Mouse (Mus musculus): ENCODE data around the gene Acsl6. TPM values are rescaled to one million over a fixed set of nuclear protein-coding genes. Genes with fewer than 3 reads are reported as not detected.
A peak's percentile ranks its signal among the peaks of the same experiment; 100 is the strongest.
"Not testable (repeated sequence)": the region's sequence is repeated elsewhere in the genome, so short reads cannot be mapped to it uniquely, and the experiment has no call there.

The Acsl6 gene
- polyA plus RNA-seq, 1 experiment from 2014 or later: 0.75 TPM

DNA sequence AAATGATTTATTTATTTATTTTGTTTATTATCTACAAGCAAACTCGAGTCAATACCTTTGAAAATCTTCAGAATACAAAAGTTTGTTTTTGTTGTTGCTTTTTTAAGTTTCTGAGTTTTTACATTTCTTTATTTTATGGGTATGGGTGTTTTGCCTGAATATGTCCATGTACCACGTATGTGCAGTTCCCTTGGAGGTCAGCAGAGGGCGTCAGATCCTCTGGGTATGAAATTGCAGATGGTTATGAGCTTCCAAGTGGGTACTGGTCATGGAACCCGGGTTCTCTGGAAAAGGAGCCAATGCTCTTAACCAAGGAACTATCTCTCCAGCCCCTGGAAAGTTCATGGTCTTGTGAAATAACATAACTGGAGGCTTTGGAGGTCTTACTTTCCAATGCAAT, 53.1 kb downstream of the Acsl6 start:
- H3K4me3 ChIP-seq (replicated peaks; ENCODE audit: low read depth, low read length): no peak overlapping the region
- no peak overlapping the region for H3K9ac ChIP-seq (ENCODE audit: low read depth, low read length)
- DNase-seq (ENCODE audit: low spot score): no peak

DNA sequence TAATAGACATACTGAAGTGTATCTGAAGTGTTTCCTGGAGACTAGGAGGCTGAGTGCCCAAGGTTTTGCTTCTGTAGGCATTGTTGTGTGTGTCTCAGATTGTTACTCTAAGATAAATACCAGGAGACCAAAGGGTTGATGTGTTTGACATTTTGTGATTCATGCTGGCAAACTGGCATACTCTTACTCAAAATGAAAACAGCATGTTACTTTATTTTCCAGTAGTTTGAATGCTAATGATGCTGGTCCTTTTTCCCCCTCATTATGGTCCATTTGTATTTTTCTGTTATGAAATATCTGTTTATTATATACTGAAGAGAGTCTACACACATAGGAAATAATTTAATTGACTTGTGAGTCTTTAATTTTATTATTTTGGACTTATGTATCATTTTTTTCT, 69.0 kb downstream of the Acsl6 start:
- no peaks in the 10 kb centered on the region for H3K9me3 ChIP-seq (replicated peaks; ENCODE audit: low read length)
- H3K4me1 ChIP-seq (replicated peaks; ENCODE audit: insufficient read depth, low read length): no peaks in the 10 kb centered on the region
- ATAC-seq (replicated peaks; ENCODE audit: low FRiP score, low read depth) (no peak), DNase-seq (ENCODE audit: low spot score) (no peak)
- no peak for TF ChIP-seq CTCF (IDR thresholded peaks at IDR 0.05; ENCODE audit: low read depth)
- no peak overlapping the region for H3K9ac ChIP-seq (ENCODE audit: low read depth, low read length)
- H3K4me2 ChIP-seq (ENCODE audit: low read length): no peak overlapping the region
- no peak overlapping the region for H3K27ac ChIP-seq
- no peaks in the 10 kb centered on the region for H3K27me3 ChIP-seq (ENCODE audit: insufficient read depth, low read length)
- H3K36me3 ChIP-seq (ENCODE audit: insufficient read depth, low read length): no peaks in the 10 kb centered on the region
- no peak overlapping the region for H3K4me3 ChIP-seq (replicated peaks; ENCODE audit: low read depth, low read length)

More for the DNA sequence above, 53.1 kb downstream of the Acsl6 start:
- 63% methylated on average over 4 of the region's 4 CpGs for WGBS
- no peak overlapping the region for H3K27ac ChIP-seq
- ATAC-seq (replicated peaks; ENCODE audit: low FRiP score, low read depth): no peak
- H3K36me3 ChIP-seq (ENCODE audit: insufficient read depth, low read length): no peaks in the 10 kb centered on the region
- H3K27me3 ChIP-seq (ENCODE audit: insufficient read depth, low read length): no peaks in the 10 kb centered on the region
- H3K4me1 ChIP-seq (replicated peaks; ENCODE audit: insufficient read depth, low read length): no peaks in the 10 kb centered on the region
- peak; percentile 46; the same call in 1 of the 2 replicates for TF ChIP-seq CTCF (IDR thresholded peaks at IDR 0.05; ENCODE audit: low read depth)
- H3K9me3 ChIP-seq (replicated peaks; ENCODE audit: low read length): no peaks in the 10 kb centered on the region
- no peak overlapping the region for H3K4me2 ChIP-seq (ENCODE audit: low read length)

DNA sequence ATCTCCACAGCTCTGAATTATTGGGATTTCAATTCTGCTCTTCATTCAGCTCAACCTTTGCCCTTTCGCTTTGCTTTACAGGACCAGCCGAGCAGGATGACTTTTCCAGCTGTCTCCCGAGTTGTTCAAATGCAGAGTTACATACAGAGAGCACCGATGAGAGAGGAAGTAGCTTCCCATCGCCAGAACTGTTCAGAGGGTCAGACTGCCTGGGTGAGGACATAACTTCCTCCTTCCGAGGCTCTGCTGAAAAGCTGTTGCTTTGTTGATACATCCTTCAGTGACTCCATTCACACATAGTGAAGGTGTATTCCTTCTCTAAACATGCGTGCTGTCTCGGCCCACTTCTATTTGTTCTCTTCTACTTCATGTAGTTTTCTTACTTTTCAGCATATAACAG, 86.8 kb downstream of the Acsl6 start:
- Histone ChIP-seq H3K27me3 (ENCODE audit: insufficient read depth, low read length) (no peaks in the 10 kb centered on the region), H3K36me3 (ENCODE audit: insufficient read depth, low read length) (no peaks in the 10 kb centered on the region), H3K4me3 (replicated peaks; ENCODE audit: low read depth, low read length) (no peak overlapping the region), H3K4me2 (ENCODE audit: low read length) (no peak overlapping the region), H3K9me3 (replicated peaks; ENCODE audit: low read length) (no peaks in the 10 kb centered on the region), H3K4me1 (replicated peaks; ENCODE audit: insufficient read depth, low read length) (no peaks in the 10 kb centered on the region), H3K9ac (ENCODE audit: low read depth, low read length) (no peak overlapping the region), H3K27ac (no peak overlapping the region)
- ATAC-seq (replicated peaks; ENCODE audit: low FRiP score, low read depth): no peak
- no peak for TF ChIP-seq CTCF (IDR thresholded peaks at IDR 0.05; ENCODE audit: low read depth)
- no peak for DNase-seq (ENCODE audit: low spot score)
- 52% methylated on average over 8 of the region's 8 CpGs for WGBS

DNA sequence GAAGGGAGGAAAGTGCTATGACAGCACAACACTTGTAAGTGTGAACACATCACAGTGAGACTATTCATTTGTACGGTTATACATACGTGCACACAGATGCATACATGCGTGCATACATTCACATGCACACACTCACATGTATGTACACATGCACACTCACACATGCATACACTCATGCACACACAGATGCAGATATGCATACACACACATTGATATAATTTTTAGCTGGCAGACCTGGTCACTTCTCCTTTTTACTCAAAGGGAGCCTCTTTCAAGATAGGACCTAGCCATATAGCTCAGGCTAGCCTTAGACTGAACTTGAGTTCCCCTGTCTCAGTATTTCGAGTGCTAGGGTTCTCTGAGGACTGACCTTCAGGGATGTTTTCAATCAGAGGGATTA, 87.7 kb downstream of the Acsl6 start:
- no peaks in the 10 kb centered on the region for H3K4me1 ChIP-seq (replicated peaks; ENCODE audit: insufficient read depth, low read length)
- TF ChIP-seq CTCF (IDR thresholded peaks at IDR 0.05; ENCODE audit: low read depth): no peak
- DNase-seq (ENCODE audit: low spot score): no peak
- no peak overlapping the region for H3K27ac ChIP-seq
- no peak for ATAC-seq (replicated peaks; ENCODE audit: low FRiP score, low read depth)
- no peak overlapping the region for H3K4me3 ChIP-seq (replicated peaks; ENCODE audit: low read depth, low read length)
- no peaks in the 10 kb centered on the region for H3K9me3 ChIP-seq (replicated peaks; ENCODE audit: low read length)
- no peaks in the 10 kb centered on the region for H3K27me3 ChIP-seq (ENCODE audit: insufficient read depth, low read length)
- no peak overlapping the region for H3K9ac ChIP-seq (ENCODE audit: low read depth, low read length)
- no peak overlapping the region for H3K4me2 ChIP-seq (ENCODE audit: low read length)
- 87% methylated on average over 4 of the region's 4 CpGs for WGBS
- no peaks in the 10 kb centered on the region for H3K36me3 ChIP-seq (ENCODE audit: insufficient read depth, low read length)

DNA sequence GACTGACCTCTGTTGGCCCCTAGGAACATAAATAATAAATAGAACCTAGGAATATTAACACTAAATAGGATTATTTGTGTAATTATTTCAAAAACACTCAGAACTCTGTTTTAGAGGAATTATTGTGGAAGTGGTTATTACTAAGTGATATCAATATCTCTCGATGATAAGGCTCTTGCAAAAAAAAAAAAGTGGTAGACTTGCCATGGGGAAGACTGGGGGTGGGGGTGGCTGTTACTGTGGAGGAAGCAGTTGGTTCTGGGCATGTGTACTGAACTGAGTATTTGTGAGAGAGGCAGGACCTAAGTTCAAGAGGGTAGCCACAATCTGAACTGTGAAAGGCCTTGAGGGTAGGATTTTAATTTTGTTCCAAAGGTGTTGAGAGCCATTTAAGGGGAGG, 93.1 kb downstream of the Acsl6 start:
- Histone ChIP-seq H3K36me3 (ENCODE audit: insufficient read depth, low read length) (no peaks in the 10 kb centered on the region), H3K9ac (ENCODE audit: low read depth, low read length) (no peak overlapping the region), H3K9me3 (replicated peaks; ENCODE audit: low read length) (no peaks in the 10 kb centered on the region), H3K27ac (no peak overlapping the region), H3K4me3 (replicated peaks; ENCODE audit: low read depth, low read length) (no peak overlapping the region), H3K4me1 (replicated peaks; ENCODE audit: insufficient read depth, low read length) (no peaks in the 10 kb centered on the region), H3K27me3 (ENCODE audit: insufficient read depth, low read length) (no peaks in the 10 kb centered on the region), H3K4me2 (ENCODE audit: low read length) (no peak overlapping the region)
- ATAC-seq (replicated peaks; ENCODE audit: low FRiP score, low read depth): no peak
- 88% methylated on average over 1 of the region's 1 CpGs for WGBS
- no peak for DNase-seq (ENCODE audit: low spot score)
- TF ChIP-seq CTCF (IDR thresholded peaks at IDR 0.05; ENCODE audit: low read depth): no peak

GRCm38 (mm10) chr11:54398058-54398457, 94.5 kb downstream of the Acsl6 start:
- 75% methylated on average over 4 of the region's 4 CpGs for WGBS
- DNase-seq (ENCODE audit: low spot score): no peak
- TF ChIP-seq CTCF (IDR thresholded peaks at IDR 0.05; ENCODE audit: low read depth): no peak
- no peak overlapping the region for H3K4me3 ChIP-seq (replicated peaks; ENCODE audit: low read depth, low read length)
- H3K27me3 ChIP-seq (ENCODE audit: insufficient read depth, low read length): no peaks in the 10 kb centered on the region
- H3K4me1 ChIP-seq (replicated peaks; ENCODE audit: insufficient read depth, low read length): no peaks in the 10 kb centered on the region
- H3K9ac ChIP-seq (ENCODE audit: low read depth, low read length): no peak overlapping the region
- H3K27ac ChIP-seq: no peak overlapping the region
- ATAC-seq (replicated peaks; ENCODE audit: low FRiP score, low read depth): no peak
- H3K9me3 ChIP-seq (replicated peaks; ENCODE audit: low read length): no peaks in the 10 kb centered on the region
- no peaks in the 10 kb centered on the region for H3K36me3 ChIP-seq (ENCODE audit: insufficient read depth, low read length)
- H3K4me2 ChIP-seq (ENCODE audit: low read length): no peak overlapping the region

DNA sequence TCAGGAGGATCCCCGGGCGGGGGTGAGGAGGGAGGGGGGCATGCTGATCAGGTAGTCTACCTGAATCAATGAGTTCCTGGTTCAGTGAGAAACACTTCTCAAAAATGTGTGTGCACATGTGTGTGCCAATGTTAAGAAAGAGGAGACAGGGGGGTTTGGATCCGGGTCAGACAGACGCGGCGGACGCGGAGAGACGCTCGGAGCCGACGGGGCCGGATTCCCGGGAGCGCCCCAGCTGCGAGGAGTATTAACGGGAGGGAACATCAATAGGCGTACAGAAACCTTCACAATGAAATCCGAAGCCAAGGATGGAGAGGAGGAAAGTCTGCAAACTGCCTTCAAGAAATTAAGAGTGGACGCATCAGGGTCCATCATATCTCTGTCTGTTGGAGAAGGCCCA, 97.2 kb downstream of the Acsl6 start:
- 92% methylated on average over 20 of the region's 20 CpGs for WGBS

More for the DNA sequence above, 97.2 kb downstream of the Acsl6 start:
- H3K4me1 ChIP-seq (replicated peaks; ENCODE audit: insufficient read depth, low read length); ATAC-seq (replicated peaks; ENCODE audit: low FRiP score, low read depth); H3K36me3 ChIP-seq (ENCODE audit: insufficient read depth, low read length); H3K27ac ChIP-seq; H3K4me2 ChIP-seq (ENCODE audit: low read length); H3K27me3 ChIP-seq (ENCODE audit: insufficient read depth, low read length); H3K9me3 ChIP-seq (replicated peaks; ENCODE audit: low read length); H3K9ac ChIP-seq (ENCODE audit: low read depth, low read length); H3K4me3 ChIP-seq (replicated peaks; ENCODE audit: low read depth, low read length); DNase-seq (ENCODE audit: low spot score): not testable (repeated sequence)

All from kidney, postnatal 0 days (tissue).